Mouse (Mus musculus) ovary, adult 10 weeks (tissue): ENCODE data around the gene Htr1f. TPM values are rescaled to one million over a fixed set of nuclear protein-coding genes. Genes with fewer than 3 reads are reported as not detected.

Experiments
- polyA plus RNA-seq: library from polyadenylated mRNA; stranded (reverse); fragments of 350-450 nt; fragmentation: Illumina TruSeq; extraction: RNeasy Lipid Tissue Mini Kit (QIAGEN cat#74804); gene quantifications from one replicate; pipeline ENCODE4 v1.2.3, GENCODE M21; 2014

Gene Htr1f
- polyA plus RNA-seq: 0.17 TPM

DNA sequence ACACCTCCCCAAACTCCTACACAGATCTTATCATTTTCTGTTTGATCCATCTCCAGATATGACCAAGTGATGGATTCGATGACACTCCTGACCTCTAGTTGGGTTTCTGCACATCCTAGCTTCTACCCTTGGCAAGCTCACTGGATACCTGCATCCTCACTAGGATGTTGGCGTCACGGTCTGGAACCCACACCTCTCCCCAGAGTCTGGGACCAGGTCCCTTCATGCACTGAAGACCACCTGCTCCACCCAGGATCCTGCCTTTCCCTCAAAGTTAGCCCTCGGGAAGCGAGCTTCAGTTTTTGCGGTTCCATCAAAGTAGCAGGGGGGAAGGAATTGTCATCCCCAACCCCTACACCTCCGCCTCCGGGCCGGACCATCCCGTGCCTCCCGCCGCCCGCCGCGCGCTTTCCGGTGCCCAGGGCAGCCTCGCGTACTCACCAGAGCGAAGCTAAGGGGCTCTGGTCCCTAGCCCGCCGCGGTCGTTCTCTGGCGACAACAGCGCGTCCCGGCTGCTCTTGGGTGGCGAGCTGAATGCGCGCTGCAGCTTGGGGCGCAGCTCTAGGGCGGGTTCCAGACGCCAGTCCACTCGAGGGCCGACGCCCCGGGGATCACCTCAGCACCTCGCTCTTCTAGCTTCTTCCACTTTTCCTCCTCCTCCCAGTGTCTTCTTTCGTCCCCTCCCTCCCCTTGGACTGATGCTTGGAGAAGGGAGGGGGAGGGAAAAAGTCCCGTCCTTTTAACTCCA lies at the start of gene Htr1f:
Htr1f (minus strand) TSS at position 671 of the 748 bp plus-strand sequence.

